Mouse (Mus musculus): Measurements from ENCODE around the gene Atp10a. TPM values are rescaled to one million over a fixed set of nuclear protein-coding genes. Genes with fewer than 3 reads are reported as not detected.

Gene Atp10a
- total RNA-seq, 1 experiment = 7.3 TPM

DNA sequence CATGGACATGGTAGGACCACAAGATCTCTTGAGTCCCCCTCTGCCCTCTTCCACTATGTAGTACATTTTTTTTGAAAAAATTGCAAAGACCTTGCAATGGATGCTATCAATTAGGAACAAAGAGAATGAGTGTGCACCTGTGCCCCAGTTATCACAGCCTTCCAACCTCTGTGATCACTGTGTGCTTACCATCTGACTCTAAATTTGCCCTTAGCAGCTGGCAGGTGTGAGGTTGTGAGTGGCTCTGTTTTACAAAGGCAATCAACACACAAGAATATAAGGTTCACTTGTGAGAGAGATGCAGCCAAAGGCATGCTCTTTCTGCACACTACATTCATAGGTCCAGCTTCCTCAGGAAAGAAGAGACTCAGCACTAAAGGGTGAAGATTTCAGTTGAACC, 99.1 kb downstream of the Atp10a start:
- no peak for TF ChIP-seq ZNF384 (IDR thresholded peaks at IDR 0.05; ENCODE audit: low read depth, low read length)
- no peak for TF ChIP-seq ZC3H11A (IDR thresholded peaks at IDR 0.05; ENCODE audit: borderline replicate concordance, low read depth, low read length)
- TF ChIP-seq CHD2 (IDR thresholded peaks at IDR 0.05; ENCODE audit: low read depth, low read length) = no peak
- TF ChIP-seq HCFC1 (IDR thresholded peaks at IDR 0.05; ENCODE audit: borderline replicate concordance, insufficient read depth, low read length) = no peak
- no peak for TF ChIP-seq MAFK (IDR thresholded peaks at IDR 0.05; ENCODE audit: insufficient read depth, low read depth, low read length)
- no peak overlapping the region for H3K4me3 ChIP-seq (ENCODE audit: insufficient read depth in 1 of 2, low read depth in 1 of 2, low read length in 2 of 2, poor library complexity in 1 of 2, severe bottlenecking in 1 of 2)
- H3K36me3 ChIP-seq (ENCODE audit: control insufficient read depth, insufficient read depth, low read length, poor library complexity, severe bottlenecking) = no peaks in the 10 kb centered on the region
- no peaks in the 10 kb centered on the region for H3K4me1 ChIP-seq (ENCODE audit: control insufficient read depth in 2 of 2, insufficient read depth in 2 of 2, low read length in 2 of 2, poor library complexity in 1 of 2)
- in situ Hi-C loops (cut with MboI; ENCODE audit: low sequenced_read_pairs in 2 of 2, unreplicated experiment in 2 of 2) = no loop called here
- H3K27ac ChIP-seq (ENCODE audit: insufficient read depth, low read depth, low read length, poor library complexity, severe bottlenecking) = no peak overlapping the region
- DNase-seq (ENCODE audit: low read depth, low spot score) = no peak
- H3K9me3 ChIP-seq (ENCODE audit: control insufficient read depth, insufficient read depth, low read depth, low read length) = no peaks in the 10 kb centered on the region
- no peak overlapping the region for H3K9ac ChIP-seq (ENCODE audit: insufficient read depth, low read depth, low read length, poor library complexity, severe bottlenecking)

DNA sequence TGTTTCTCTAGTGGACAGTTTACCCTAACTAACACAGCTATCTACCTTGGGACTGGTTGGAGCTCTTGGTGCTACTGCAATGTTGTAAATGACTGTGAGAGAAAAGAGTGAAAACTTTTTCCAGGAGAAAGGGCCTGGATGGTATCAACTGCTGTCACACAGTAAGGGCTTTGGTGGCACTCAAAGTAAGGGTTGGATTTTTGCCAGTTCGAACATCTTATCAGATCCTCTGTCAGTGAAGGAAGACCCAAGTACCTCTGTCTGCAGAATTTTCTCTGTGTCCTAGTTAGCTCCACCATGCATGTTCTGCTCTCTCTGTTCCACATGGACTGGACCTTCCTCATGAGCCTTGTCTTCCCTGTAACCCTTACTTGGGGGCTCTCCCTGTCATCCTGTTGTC, 99.9 kb downstream of the Atp10a start:
- no peak for DNase-seq (ENCODE audit: low read depth, low spot score)
- H3K9me3 ChIP-seq (ENCODE audit: control insufficient read depth, insufficient read depth, low read depth, low read length) = no peaks in the 10 kb centered on the region
- H3K9ac ChIP-seq (ENCODE audit: insufficient read depth, low read depth, low read length, poor library complexity, severe bottlenecking) = no peak overlapping the region
- no peaks in the 10 kb centered on the region for H3K36me3 ChIP-seq (ENCODE audit: control insufficient read depth, insufficient read depth, low read length, poor library complexity, severe bottlenecking)
- H3K4me3 ChIP-seq (ENCODE audit: insufficient read depth in 1 of 2, low read depth in 1 of 2, low read length in 2 of 2, poor library complexity in 1 of 2, severe bottlenecking in 1 of 2) = no peak overlapping the region
- no peaks in the 10 kb centered on the region for H3K4me1 ChIP-seq (ENCODE audit: control insufficient read depth in 2 of 2, insufficient read depth in 2 of 2, low read length in 2 of 2, poor library complexity in 1 of 2)
- in situ Hi-C loops (cut with MboI; ENCODE audit: low sequenced_read_pairs in 2 of 2, unreplicated experiment in 2 of 2) = no loop called here
- no peak overlapping the region for H3K27ac ChIP-seq (ENCODE audit: insufficient read depth, low read depth, low read length, poor library complexity, severe bottlenecking)
- TF ChIP-seq HCFC1 (IDR thresholded peaks at IDR 0.05; ENCODE audit: borderline replicate concordance, insufficient read depth, low read length) = no peak
- no peak for TF ChIP-seq ZC3H11A (IDR thresholded peaks at IDR 0.05; ENCODE audit: borderline replicate concordance, low read depth, low read length)
- no peak for TF ChIP-seq ZNF384 (IDR thresholded peaks at IDR 0.05; ENCODE audit: low read depth, low read length)
- TF ChIP-seq CHD2 (IDR thresholded peaks at IDR 0.05; ENCODE audit: low read depth, low read length) = no peak
- no peak for TF ChIP-seq MAFK (IDR thresholded peaks at IDR 0.05; ENCODE audit: insufficient read depth, low read depth, low read length)

DNA sequence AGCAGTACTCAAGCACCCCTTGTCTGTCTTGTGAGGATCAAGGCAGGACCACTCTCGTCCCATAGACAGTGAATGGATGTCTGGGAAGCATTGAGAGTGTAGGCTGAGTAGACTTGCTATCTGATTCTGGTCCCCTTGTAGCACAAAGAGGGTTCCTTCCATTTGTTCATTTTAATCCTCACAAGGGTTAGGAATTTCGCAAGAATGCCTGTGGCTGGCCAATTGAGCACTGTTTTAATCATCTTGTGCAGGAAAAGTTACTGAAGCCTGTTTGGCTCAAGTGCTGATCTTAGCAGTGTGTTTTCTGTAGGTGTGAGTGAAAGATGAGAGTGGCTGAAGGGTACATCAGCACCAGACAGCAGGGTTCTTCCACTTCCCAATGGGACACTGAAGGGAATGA, 101.4 kb downstream of the Atp10a start:
- DNase-seq (ENCODE audit: low read depth, low spot score) = no peak
- no peak overlapping the region for H3K9ac ChIP-seq (ENCODE audit: insufficient read depth, low read depth, low read length, poor library complexity, severe bottlenecking)
- no peaks in the 10 kb centered on the region for H3K36me3 ChIP-seq (ENCODE audit: control insufficient read depth, insufficient read depth, low read length, poor library complexity, severe bottlenecking)
- no peak for TF ChIP-seq CHD2 (IDR thresholded peaks at IDR 0.05; ENCODE audit: low read depth, low read length)
- TF ChIP-seq ZNF384 (IDR thresholded peaks at IDR 0.05; ENCODE audit: low read depth, low read length) = no peak
- TF ChIP-seq MAFK (IDR thresholded peaks at IDR 0.05; ENCODE audit: insufficient read depth, low read depth, low read length) = no peak
- in situ Hi-C loops (cut with MboI; ENCODE audit: low sequenced_read_pairs in 2 of 2, unreplicated experiment in 2 of 2) = no loop called here
- H3K4me3 ChIP-seq (ENCODE audit: insufficient read depth in 1 of 2, low read depth in 1 of 2, low read length in 2 of 2, poor library complexity in 1 of 2, severe bottlenecking in 1 of 2) = no peak overlapping the region
- H3K4me1 ChIP-seq (ENCODE audit: control insufficient read depth in 2 of 2, insufficient read depth in 2 of 2, low read length in 2 of 2, poor library complexity in 1 of 2) = no peaks in the 10 kb centered on the region
- no peaks in the 10 kb centered on the region for H3K9me3 ChIP-seq (ENCODE audit: control insufficient read depth, insufficient read depth, low read depth, low read length)
- H3K27ac ChIP-seq (ENCODE audit: insufficient read depth, low read depth, low read length, poor library complexity, severe bottlenecking) = no peak overlapping the region

DNA sequence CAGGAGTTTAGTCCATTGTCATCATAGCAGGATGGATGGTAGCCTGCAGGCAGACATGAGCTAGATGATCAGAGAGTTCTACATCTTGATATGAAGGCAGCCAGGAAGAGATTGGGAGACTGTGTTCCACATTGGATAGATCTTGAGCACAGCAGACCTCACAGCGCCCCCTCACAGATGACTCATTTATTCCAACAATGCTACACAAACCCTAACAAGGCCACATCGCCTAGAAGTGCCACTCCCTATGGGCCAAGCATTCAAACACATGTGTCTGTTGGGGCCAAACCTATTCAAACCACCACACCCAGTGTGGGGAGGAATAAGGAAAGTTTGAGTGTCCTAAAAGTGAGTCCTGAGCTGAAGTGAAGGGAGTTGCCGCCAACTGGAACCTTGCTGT, 102.4 kb downstream of the Atp10a start:
- Histone ChIP-seq H3K4me1 (ENCODE audit: control insufficient read depth in 2 of 2, insufficient read depth in 2 of 2, low read length in 2 of 2, poor library complexity in 1 of 2) (no peaks in the 10 kb centered on the region), H3K36me3 (ENCODE audit: control insufficient read depth, insufficient read depth, low read length, poor library complexity, severe bottlenecking) (no peaks in the 10 kb centered on the region), H3K4me3 (ENCODE audit: insufficient read depth in 1 of 2, low read depth in 1 of 2, low read length in 2 of 2, poor library complexity in 1 of 2, severe bottlenecking in 1 of 2) (no peak overlapping the region), H3K9ac (ENCODE audit: insufficient read depth, low read depth, low read length, poor library complexity, severe bottlenecking) (no peak overlapping the region), H3K9me3 (ENCODE audit: control insufficient read depth, insufficient read depth, low read depth, low read length) (no peaks in the 10 kb centered on the region), H3K27ac (ENCODE audit: insufficient read depth, low read depth, low read length, poor library complexity, severe bottlenecking) (no peak overlapping the region)
- TF ChIP-seq MAFK (IDR thresholded peaks at IDR 0.05; ENCODE audit: insufficient read depth, low read depth, low read length) = no peak
- no peak for TF ChIP-seq HCFC1 (IDR thresholded peaks at IDR 0.05; ENCODE audit: borderline replicate concordance, insufficient read depth, low read length)
- TF ChIP-seq ZC3H11A (IDR thresholded peaks at IDR 0.05; ENCODE audit: borderline replicate concordance, low read depth, low read length) = no peak
- TF ChIP-seq CHD2 (IDR thresholded peaks at IDR 0.05; ENCODE audit: low read depth, low read length) = no peak
- no peak for TF ChIP-seq ZNF384 (IDR thresholded peaks at IDR 0.05; ENCODE audit: low read depth, low read length)
- in situ Hi-C loops (cut with MboI; ENCODE audit: low sequenced_read_pairs in 2 of 2, unreplicated experiment in 2 of 2) = no loop called here
- no peak for DNase-seq (ENCODE audit: low read depth, low spot score)

DNA sequence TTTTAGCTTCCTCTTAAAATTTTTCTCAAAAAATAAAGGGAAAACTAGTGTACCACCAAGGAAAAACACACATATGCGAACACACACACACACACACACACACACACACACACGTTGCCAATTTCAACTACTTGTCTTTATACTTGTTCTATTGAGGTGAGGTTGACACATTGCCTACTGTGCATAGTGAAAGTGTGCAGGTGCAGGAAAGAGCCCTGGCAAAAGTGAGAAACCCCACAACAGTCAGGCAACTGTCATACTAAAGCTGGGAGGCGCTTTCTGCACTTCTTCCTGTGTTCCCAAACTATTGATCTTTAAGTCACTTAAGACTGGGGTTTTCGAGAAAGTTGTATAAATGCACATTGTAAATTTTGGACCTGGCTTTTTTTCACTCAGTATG, 103.3 kb downstream of the Atp10a start:
- Histone ChIP-seq H3K9me3 (ENCODE audit: control insufficient read depth, insufficient read depth, low read depth, low read length) (no peaks in the 10 kb centered on the region), H3K4me1 (ENCODE audit: control insufficient read depth in 2 of 2, insufficient read depth in 2 of 2, low read length in 2 of 2, poor library complexity in 1 of 2) (no peaks in the 10 kb centered on the region), H3K9ac (ENCODE audit: insufficient read depth, low read depth, low read length, poor library complexity, severe bottlenecking) (no peak overlapping the region), H3K36me3 (ENCODE audit: control insufficient read depth, insufficient read depth, low read length, poor library complexity, severe bottlenecking) (no peaks in the 10 kb centered on the region), H3K27ac (ENCODE audit: insufficient read depth, low read depth, low read length, poor library complexity, severe bottlenecking) (no peak overlapping the region), H3K4me3 (ENCODE audit: insufficient read depth in 1 of 2, low read depth in 1 of 2, low read length in 2 of 2, poor library complexity in 1 of 2, severe bottlenecking in 1 of 2) (no peak overlapping the region)
- no peak for DNase-seq (ENCODE audit: low read depth, low spot score)
- in situ Hi-C loops (cut with MboI; ENCODE audit: low sequenced_read_pairs in 2 of 2, unreplicated experiment in 2 of 2) = no loop called here
- TF ChIP-seq HCFC1 (IDR thresholded peaks at IDR 0.05; ENCODE audit: borderline replicate concordance, insufficient read depth, low read length) = no peak
- TF ChIP-seq MAFK (IDR thresholded peaks at IDR 0.05; ENCODE audit: insufficient read depth, low read depth, low read length) = no peak
- no peak for TF ChIP-seq ZNF384 (IDR thresholded peaks at IDR 0.05; ENCODE audit: low read depth, low read length)
- no peak for TF ChIP-seq ZC3H11A (IDR thresholded peaks at IDR 0.05; ENCODE audit: borderline replicate concordance, low read depth, low read length)
- TF ChIP-seq CHD2 (IDR thresholded peaks at IDR 0.05; ENCODE audit: low read depth, low read length) = no peak

Measured in ES-E14 (cell line).